Mouse (Mus musculus): ENCODE measurements around the gene Klf17.
"Not testable (repeated sequence)": the region's sequence is repeated elsewhere in the genome, so short reads cannot be mapped to it uniquely, and the experiment has no call there.

The Klf17 gene

GRCm38 (mm10) chr4:117765416-117765815, at the start of gene Klf17:
TSS of gene Klf17 (minus strand) at chr4:117765648.
- no peak for DNase-seq (ENCODE audit: low read depth, low spot score)

GRCm38 (mm10) chr4:117814333-117814732, 48.9 kb upstream of the Klf17 start:
- DNase-seq (ENCODE audit: low read depth, low spot score) = no peak

DNA sequence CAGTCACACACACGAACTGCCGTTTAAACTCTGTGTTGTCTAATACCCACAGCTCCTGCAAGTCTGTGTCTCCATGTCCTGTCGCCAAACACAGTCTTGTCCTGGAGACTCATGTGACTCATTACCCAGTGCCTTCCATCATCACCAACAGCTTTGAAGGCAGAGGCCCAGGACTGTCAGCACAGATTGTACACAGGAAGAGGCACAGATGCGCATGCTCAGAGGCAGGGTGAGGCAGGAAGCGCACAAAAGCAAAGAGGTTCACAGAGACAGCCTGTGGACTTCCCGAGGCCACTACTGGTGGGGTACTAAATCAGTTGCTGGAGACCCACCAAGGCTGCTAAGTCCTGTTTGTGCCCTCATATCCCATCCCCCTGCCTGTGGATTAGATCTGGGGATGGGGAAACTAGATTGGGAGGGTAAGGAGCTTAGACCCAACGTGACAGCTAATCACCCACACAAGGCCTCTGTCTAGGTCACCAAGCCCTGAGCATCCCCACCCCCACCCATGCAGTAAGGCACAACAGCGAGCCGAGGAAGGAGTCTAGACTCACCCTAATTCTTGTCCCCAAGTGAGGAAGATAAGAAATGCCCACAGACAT, 48.2 kb upstream of the Klf17 start:
- DNase-seq (ENCODE audit: low read depth, low spot score) = peak; percentile 82

DNA sequence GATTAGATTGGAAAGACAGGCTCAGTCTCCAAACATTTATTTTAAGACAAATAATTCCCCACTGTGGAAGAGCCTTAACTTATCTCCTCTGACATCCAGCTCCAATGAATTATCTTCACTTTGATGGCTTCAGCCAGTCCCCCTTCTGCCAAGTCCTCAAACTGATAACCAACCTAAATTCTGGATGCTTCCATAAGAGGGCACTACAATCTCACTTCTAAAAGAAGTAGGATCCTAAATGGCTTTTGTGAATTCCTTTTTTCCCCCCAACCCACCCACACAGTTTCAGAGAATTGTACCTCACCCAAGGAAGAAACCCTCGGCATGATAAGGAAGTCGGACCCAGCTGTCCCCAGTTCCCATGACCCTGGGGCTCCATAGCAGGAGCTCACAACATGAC, 45.5 kb upstream of the Klf17 start:
- no peak for DNase-seq (ENCODE audit: low read depth, low spot score)

GRCm38 (mm10) chr4:117806992-117807391, 41.5 kb upstream of the Klf17 start:
- DNase-seq (ENCODE audit: low read depth, low spot score) = no peak

DNA sequence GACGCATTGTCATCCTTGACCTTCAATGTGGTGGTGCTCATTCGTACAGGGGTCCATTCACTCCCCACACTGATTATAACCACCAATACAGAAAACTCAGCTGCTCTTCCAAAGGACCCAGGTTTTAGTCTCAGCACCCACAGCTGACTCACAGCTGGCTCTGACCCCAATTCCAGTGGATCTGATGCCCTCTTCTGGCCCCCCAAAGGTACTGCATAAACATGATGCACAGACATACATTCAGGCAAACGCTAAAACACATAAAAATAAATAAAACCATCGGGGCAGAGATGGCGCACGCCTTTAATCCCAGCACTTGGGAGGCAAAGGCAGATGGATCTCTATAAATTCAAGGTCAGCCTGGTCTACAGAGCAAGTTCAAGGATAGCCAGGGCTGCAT, 34.5 kb upstream of the Klf17 start:
- DNase-seq (ENCODE audit: low read depth, low spot score) = no peak

- no peak for DNase-seq (ENCODE audit: low read depth, low spot score)
Observed at GRCm38 (mm10) chr4:117788308-117788707, 22.9 kb upstream of the Klf17 start.

DNA sequence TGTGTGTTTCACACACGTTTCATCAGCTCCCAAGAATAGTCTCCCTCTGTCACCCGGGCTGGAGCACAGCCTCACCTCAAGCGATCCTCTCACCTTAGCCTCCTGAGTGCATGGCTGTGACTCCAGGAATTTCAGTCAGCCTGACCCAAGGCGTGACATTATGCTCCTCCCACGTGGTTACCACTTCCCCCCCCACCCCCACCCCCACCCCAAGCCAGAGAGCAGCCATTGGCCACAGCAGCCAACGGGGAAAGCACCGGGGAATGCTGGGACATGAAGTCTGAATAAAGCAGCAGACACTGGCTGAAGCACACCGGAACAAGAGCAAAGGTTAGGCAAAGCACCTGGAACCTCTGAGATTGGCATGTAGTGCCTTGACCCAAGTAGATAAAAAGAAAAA, 21.5 kb upstream of the Klf17 start:
- no peak for DNase-seq (ENCODE audit: low read depth, low spot score)

- DNase-seq (ENCODE audit: low read depth, low spot score) = no peak
Observed at GRCm38 (mm10) chr4:117782908-117783307, 17.5 kb upstream of the Klf17 start.

DNA sequence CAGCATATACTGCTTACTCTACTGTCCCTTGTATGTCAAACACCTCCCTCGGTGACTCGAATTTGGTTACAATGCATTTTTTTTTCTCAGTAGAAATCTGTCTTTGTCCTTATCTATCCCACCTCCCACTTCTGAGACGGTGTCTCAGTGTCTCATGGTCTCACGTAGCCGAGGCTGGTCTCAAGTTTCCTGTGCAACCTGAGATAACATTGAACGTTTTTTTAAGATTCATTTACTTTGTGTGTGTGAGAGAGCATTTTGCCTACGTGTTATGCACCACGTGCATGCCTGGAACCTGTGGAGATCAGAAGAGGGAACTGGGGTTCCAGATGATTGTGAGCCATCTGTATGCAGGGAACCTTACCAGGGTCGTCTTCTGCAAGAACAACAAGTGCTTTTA, 7.5 kb upstream of the Klf17 start:
- DNase-seq (ENCODE audit: low read depth, low spot score) = no peak

GRCm38 (mm10) chr4:117770935-117771334, 5.5 kb upstream of the Klf17 start:
- peak; percentile 51 for DNase-seq (ENCODE audit: low read depth, low spot score)

- DNase-seq (ENCODE audit: low read depth, low spot score) = no peak
Observed at GRCm38 (mm10) chr4:117760151-117760550, 5.3 kb downstream of the Klf17 start.

DNA sequence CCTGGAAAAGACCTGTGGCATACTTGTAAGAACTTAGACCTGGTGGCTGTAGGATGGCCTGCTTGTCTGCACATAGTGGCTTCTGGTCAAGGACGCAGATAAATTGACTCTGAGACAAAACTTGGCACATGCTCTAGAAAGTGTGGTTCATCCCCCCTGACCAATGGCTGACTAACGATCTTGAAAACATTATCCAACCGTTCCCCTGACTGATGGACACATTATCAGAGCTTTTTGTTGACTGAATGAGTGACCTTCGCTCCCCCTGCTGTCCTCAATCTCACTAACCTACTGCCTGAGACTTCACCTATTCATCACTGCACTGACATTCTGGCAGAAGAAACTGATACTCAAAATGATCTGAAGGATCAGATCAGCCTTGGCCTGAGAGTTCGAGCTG, 13.0 kb downstream of the Klf17 start:
- not testable (repeated sequence) for DNase-seq (ENCODE audit: low read depth, low spot score)

DNA sequence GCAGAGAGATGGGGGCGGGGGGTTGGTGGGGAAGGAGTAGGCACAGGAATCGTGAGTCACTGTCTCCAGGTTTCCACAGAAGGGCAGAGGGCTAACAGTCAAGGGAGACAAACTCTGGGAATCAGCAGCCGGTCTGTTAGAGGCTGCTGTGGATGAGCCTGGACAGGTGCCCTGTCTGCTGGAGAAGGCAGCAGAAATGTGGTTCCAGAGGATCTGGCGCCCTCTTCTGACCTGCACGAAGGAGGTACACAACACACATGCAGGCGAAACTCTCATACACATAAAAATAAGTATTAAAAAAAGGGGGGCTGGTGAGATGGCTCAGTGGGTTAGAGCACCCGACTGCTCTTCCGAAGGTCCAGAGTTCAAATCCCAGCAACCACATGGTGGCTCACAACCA, 27.9 kb downstream of the Klf17 start:
- DNase-seq (ENCODE audit: low read depth, low spot score) = peak; percentile 2

GRCm38 (mm10) chr4:117731926-117732325, 33.5 kb downstream of the Klf17 start:
- DNase-seq (ENCODE audit: low read depth, low spot score) = no peak

GRCm38 (mm10) chr4:117724112-117724511, 41.3 kb downstream of the Klf17 start, which contains the start of gene Gm12845:
TSS of gene Gm12845 (plus strand) at chr4:117724412.
- DNase-seq (ENCODE audit: low read depth, low spot score) = no peak

- no peak for DNase-seq (ENCODE audit: low read depth, low spot score)
Observed at GRCm38 (mm10) chr4:117713303-117714098, 51.9 kb downstream of the Klf17 start.

DNA sequence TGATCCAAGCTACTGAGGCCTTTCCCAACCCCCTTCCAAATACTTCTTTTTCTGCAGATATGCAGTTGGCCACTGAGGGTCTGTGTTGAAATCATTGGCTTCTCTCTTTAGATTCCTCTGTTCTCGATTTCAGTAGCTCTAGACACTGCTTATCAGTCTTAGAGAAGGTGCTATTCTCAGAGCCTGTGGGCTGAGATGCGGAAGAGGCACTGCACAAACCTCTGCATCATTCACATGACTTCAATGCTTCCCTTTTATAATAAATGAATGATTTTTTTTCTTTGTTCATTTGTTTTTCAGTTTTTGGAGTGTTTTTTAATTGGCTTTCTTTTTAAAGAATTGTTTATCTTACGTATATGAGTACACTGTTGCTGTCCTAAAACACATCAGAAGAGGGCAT, 53.1 kb downstream of the Klf17 start:
- no peak for DNase-seq (ENCODE audit: low read depth, low spot score)

GRCm38 (mm10) chr4:117708780-117709550, 56.5 kb downstream of the Klf17 start:
- no peak for DNase-seq (ENCODE audit: low read depth, low spot score)
